Mouse (Mus musculus): ENCODE measurements at regions not wholly inside any gene's neighbourhood (a gene's known extent, or its start where the extent isn't known, plus 50 kb on each side); places are given as distances from the start of the nearest gene placed in this dataset.

DNA sequence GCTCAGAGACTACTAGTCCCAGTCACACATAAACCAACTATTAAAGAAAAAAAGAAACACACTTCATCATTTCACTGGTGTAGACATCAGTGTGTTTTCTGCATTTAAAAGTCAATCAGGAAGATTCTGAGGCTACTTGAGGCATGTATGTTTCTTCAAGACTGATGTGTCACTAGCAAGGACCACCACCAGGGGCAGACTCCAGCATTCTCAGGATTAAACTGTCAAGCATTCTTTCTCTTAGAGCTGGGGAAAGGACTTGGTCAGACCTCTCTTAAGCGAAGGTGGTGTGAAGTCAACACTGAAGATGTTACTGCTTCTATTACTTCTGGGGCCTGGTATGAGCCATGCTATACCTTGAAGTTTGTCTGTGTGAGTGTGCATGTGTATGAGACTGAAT, 114.1 kb upstream of the Try4 start:
- Histone ChIP-seq H3K27ac (ENCODE audit: low read depth, low read length) (no peak overlapping the region), H3K36me3 (ENCODE audit: control insufficient read depth, insufficient read depth, low read length) (no peaks in the 10 kb centered on the region), H3K9me3 (ENCODE audit: control insufficient read depth, low read length) (no peaks in the 10 kb centered on the region), H3K9ac (ENCODE audit: low read depth, low read length) (no peak overlapping the region), H3K4me2 (replicated peaks; ENCODE audit: low read depth, low read length) (no peak overlapping the region), H3K4me3 (ENCODE audit: low read depth, low read length) (no peak overlapping the region), H3K4me1 (replicated peaks; ENCODE audit: control insufficient read depth, insufficient read depth, low read length) (no peaks in the 10 kb centered on the region), H3K27me3 (ENCODE audit: control insufficient read depth, insufficient read depth, low read length) (no peaks in the 10 kb centered on the region)
- ATAC-seq (ENCODE audit: low FRiP score), result no peak
- 80% methylated on average over 1 of the region's 1 CpGs for WGBS
- DNase-seq (ENCODE audit: low spot score), result no peak

- WGBS, result 90% methylated on average over 7 of the region's 7 CpGs
- H3K4me2 ChIP-seq (replicated peaks; ENCODE audit: low read depth, low read length), result no peak overlapping the region
- no peak overlapping the region for H3K4me3 ChIP-seq (ENCODE audit: low read depth, low read length)
- H3K9me3 ChIP-seq (ENCODE audit: control insufficient read depth, low read length), result no peaks in the 10 kb centered on the region
- DNase-seq (ENCODE audit: low spot score) (no peak), ATAC-seq (ENCODE audit: low FRiP score) (no peak)
- no peak overlapping the region for H3K9ac ChIP-seq (ENCODE audit: low read depth, low read length)
- no peak overlapping the region for H3K27ac ChIP-seq (ENCODE audit: low read depth, low read length)
- H3K36me3 ChIP-seq (ENCODE audit: control insufficient read depth, insufficient read depth, low read length), result no peaks in the 10 kb centered on the region
- H3K27me3 ChIP-seq (ENCODE audit: control insufficient read depth, insufficient read depth, low read length), result no peaks in the 10 kb centered on the region
- no peaks in the 10 kb centered on the region for H3K4me1 ChIP-seq (replicated peaks; ENCODE audit: control insufficient read depth, insufficient read depth, low read length)
Observed at GRCm38 (mm10) chr6:41178896-41179295, 123.2 kb upstream of the Try4 start.

- no peak overlapping the region for H3K9ac ChIP-seq (ENCODE audit: low read depth, low read length)
- H3K4me1 ChIP-seq (replicated peaks; ENCODE audit: control insufficient read depth, insufficient read depth, low read length), result no peaks in the 10 kb centered on the region
- H3K9me3 ChIP-seq (ENCODE audit: control insufficient read depth, low read length), result no peaks in the 10 kb centered on the region
- DNase-seq (ENCODE audit: low spot score) (no peak), ATAC-seq (ENCODE audit: low FRiP score) (no peak)
- H3K27me3 ChIP-seq (ENCODE audit: control insufficient read depth, insufficient read depth, low read length), result no peaks in the 10 kb centered on the region
- no peak overlapping the region for H3K27ac ChIP-seq (ENCODE audit: low read depth, low read length)
- WGBS, result 83% methylated on average over 2 of the region's 2 CpGs
- no peaks in the 10 kb centered on the region for H3K36me3 ChIP-seq (ENCODE audit: control insufficient read depth, insufficient read depth, low read length)
- no peak overlapping the region for H3K4me2 ChIP-seq (replicated peaks; ENCODE audit: low read depth, low read length)
- no peak overlapping the region for H3K4me3 ChIP-seq (ENCODE audit: low read depth, low read length)
Observed at GRCm38 (mm10) chr6:41178019-41178418, 124.0 kb upstream of the Try4 start.

DNA sequence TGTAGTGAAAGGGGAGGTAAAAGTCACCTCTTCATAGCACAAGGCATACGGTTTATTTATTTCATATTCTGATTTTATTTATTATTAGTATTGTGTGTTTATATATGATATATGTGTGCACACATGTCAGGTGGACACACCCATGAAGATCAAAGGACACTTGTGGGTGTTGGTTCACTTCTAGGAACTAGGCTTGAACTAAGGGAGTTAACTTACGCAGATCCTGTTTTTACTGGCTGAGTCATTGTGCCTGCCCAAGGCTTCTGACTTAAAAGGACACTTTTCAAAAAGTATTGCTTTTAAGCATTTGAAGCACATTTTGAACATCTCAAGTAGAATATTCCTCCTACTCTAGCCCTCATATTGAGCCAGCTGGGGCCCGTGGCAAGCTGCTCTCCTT, 124.9 kb upstream of the Try4 start:
- Histone ChIP-seq H3K9ac (ENCODE audit: low read depth, low read length) (no peak overlapping the region), H3K9me3 (ENCODE audit: control insufficient read depth, low read length) (no peaks in the 10 kb centered on the region), H3K4me3 (ENCODE audit: low read depth, low read length) (no peak overlapping the region), H3K27ac (ENCODE audit: low read depth, low read length) (no peak overlapping the region), H3K4me2 (replicated peaks; ENCODE audit: low read depth, low read length) (no peak overlapping the region), H3K4me1 (replicated peaks; ENCODE audit: control insufficient read depth, insufficient read depth, low read length) (no peaks in the 10 kb centered on the region), H3K27me3 (ENCODE audit: control insufficient read depth, insufficient read depth, low read length) (no peaks in the 10 kb centered on the region), H3K36me3 (ENCODE audit: control insufficient read depth, insufficient read depth, low read length) (no peaks in the 10 kb centered on the region)
- 93% methylated on average over 3 of the region's 3 CpGs for WGBS
- ATAC-seq (ENCODE audit: low FRiP score) (no peak), DNase-seq (ENCODE audit: low spot score) (no peak)

- Histone ChIP-seq H3K4me2 (replicated peaks; ENCODE audit: low read depth, low read length) (no peak overlapping the region), H3K9ac (ENCODE audit: low read depth, low read length) (no peak overlapping the region), H3K9me3 (ENCODE audit: control insufficient read depth, low read length) (no peaks in the 10 kb centered on the region), H3K36me3 (ENCODE audit: control insufficient read depth, insufficient read depth, low read length) (no peaks in the 10 kb centered on the region), H3K27me3 (ENCODE audit: control insufficient read depth, insufficient read depth, low read length) (no peaks in the 10 kb centered on the region), H3K4me1 (replicated peaks; ENCODE audit: control insufficient read depth, insufficient read depth, low read length) (no peaks in the 10 kb centered on the region), H3K27ac (ENCODE audit: low read depth, low read length) (no peak overlapping the region), H3K4me3 (ENCODE audit: low read depth, low read length) (no peak overlapping the region)
- no peak for DNase-seq (ENCODE audit: low spot score)
- no peak for ATAC-seq (ENCODE audit: low FRiP score)
- 94% methylated on average over 1 of the region's 1 CpGs for WGBS
Observed at GRCm38 (mm10) chr6:41176034-41176433, 126.0 kb upstream of the Try4 start.

GRCm38 (mm10) chr6:41163491-41163890, 128.2 kb upstream of the 2210010C04Rik start:
- H3K36me3 ChIP-seq (ENCODE audit: control insufficient read depth, insufficient read depth, low read length), result no peaks in the 10 kb centered on the region
- no peak overlapping the region for H3K4me3 ChIP-seq (ENCODE audit: low read depth, low read length)
- ATAC-seq (ENCODE audit: low FRiP score) (no peak), DNase-seq (ENCODE audit: low spot score) (no peak)
- H3K4me1 ChIP-seq (replicated peaks; ENCODE audit: control insufficient read depth, insufficient read depth, low read length), result no peaks in the 10 kb centered on the region
- H3K4me2 ChIP-seq (replicated peaks; ENCODE audit: low read depth, low read length), result no peak overlapping the region
- no peak overlapping the region for H3K27ac ChIP-seq (ENCODE audit: low read depth, low read length)
- H3K9me3 ChIP-seq (ENCODE audit: control insufficient read depth, low read length), result no peaks in the 10 kb centered on the region
- no peak overlapping the region for H3K9ac ChIP-seq (ENCODE audit: low read depth, low read length)
- no peaks in the 10 kb centered on the region for H3K27me3 ChIP-seq (ENCODE audit: control insufficient read depth, insufficient read depth, low read length)
- WGBS, result 74% methylated on average over 1 of the region's 1 CpGs

DNA sequence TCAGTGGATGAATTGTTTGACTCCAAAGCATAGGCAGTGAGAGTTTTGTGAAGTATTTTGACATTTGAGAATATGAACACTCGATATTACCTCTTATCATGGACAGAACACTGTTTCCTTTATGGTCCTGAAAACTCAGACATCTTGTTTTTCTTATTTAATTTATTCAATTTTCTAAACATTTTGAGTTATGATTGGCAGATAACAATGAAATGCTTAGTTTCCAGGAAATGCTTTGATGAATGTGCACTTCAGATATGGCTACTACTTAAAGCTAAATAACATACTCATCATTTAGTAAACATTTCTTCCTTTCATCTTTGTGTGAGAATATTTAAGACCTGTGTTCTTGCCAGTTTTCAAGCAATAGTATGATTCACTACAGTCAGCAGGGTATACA, 126.4 kb upstream of the 2210010C04Rik start:
- H3K9ac ChIP-seq (ENCODE audit: low read depth, low read length), result no peak overlapping the region
- H3K27me3 ChIP-seq (ENCODE audit: control insufficient read depth, insufficient read depth, low read length), result no peaks in the 10 kb centered on the region
- H3K4me1 ChIP-seq (replicated peaks; ENCODE audit: control insufficient read depth, insufficient read depth, low read length), result no peaks in the 10 kb centered on the region
- H3K36me3 ChIP-seq (ENCODE audit: control insufficient read depth, insufficient read depth, low read length), result no peaks in the 10 kb centered on the region
- H3K4me3 ChIP-seq (ENCODE audit: low read depth, low read length), result no peak overlapping the region
- DNase-seq (ENCODE audit: low spot score), result no peak
- H3K4me2 ChIP-seq (replicated peaks; ENCODE audit: low read depth, low read length), result no peak overlapping the region
- ATAC-seq (ENCODE audit: low FRiP score), result no peak
- WGBS, result 84% methylated on average over 1 of the region's 1 CpGs
- no peaks in the 10 kb centered on the region for H3K9me3 ChIP-seq (ENCODE audit: control insufficient read depth, low read length)
- no peak overlapping the region for H3K27ac ChIP-seq (ENCODE audit: low read depth, low read length)

DNA sequence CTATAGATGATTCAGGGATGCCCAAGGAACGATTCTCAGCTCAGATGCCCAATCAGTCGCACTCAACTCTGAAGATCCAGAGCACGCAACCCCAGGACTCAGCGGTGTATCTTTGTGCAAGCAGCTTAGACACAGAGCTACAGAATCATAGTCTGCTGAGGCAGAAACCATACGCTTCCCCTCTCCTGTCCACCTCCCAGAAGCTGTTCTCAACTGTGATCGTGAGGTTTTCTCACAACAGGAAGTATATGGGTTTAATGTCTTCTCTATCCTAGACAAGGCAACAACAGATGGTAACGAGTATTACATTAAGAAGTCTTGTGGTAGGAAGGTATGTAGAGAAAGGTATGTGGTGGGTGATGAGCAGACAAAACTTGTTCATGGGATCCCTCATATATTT, 116.8 kb upstream of the 2210010C04Rik start:
- H3K36me3 ChIP-seq (ENCODE audit: control insufficient read depth, insufficient read depth, low read length), result no peaks in the 10 kb centered on the region
- no peaks in the 10 kb centered on the region for H3K4me1 ChIP-seq (replicated peaks; ENCODE audit: control insufficient read depth, insufficient read depth, low read length)
- no peak overlapping the region for H3K4me2 ChIP-seq (replicated peaks; ENCODE audit: low read depth, low read length)
- DNase-seq (ENCODE audit: low spot score) (no peak), ATAC-seq (ENCODE audit: low FRiP score) (no peak)
- WGBS, result 90% methylated on average over 7 of the region's 7 CpGs
- no peak overlapping the region for H3K27ac ChIP-seq (ENCODE audit: low read depth, low read length)
- H3K4me3 ChIP-seq (ENCODE audit: low read depth, low read length), result no peak overlapping the region
- no peaks in the 10 kb centered on the region for H3K27me3 ChIP-seq (ENCODE audit: control insufficient read depth, insufficient read depth, low read length)
- H3K9ac ChIP-seq (ENCODE audit: low read depth, low read length), result no peak overlapping the region
- H3K9me3 ChIP-seq (ENCODE audit: control insufficient read depth, low read length), result no peaks in the 10 kb centered on the region

- Histone ChIP-seq H3K36me3 (ENCODE audit: control insufficient read depth, insufficient read depth, low read length) (no peaks in the 10 kb centered on the region), H3K9ac (ENCODE audit: low read depth, low read length) (no peak overlapping the region), H3K9me3 (ENCODE audit: control insufficient read depth, low read length) (no peaks in the 10 kb centered on the region), H3K4me1 (replicated peaks; ENCODE audit: control insufficient read depth, insufficient read depth, low read length) (no peaks in the 10 kb centered on the region), H3K27me3 (ENCODE audit: control insufficient read depth, insufficient read depth, low read length) (no peaks in the 10 kb centered on the region), H3K4me2 (replicated peaks; ENCODE audit: low read depth, low read length) (no peak overlapping the region), H3K4me3 (ENCODE audit: low read depth, low read length) (no peak overlapping the region), H3K27ac (ENCODE audit: low read depth, low read length) (no peak overlapping the region)
- no peak for ATAC-seq (ENCODE audit: low FRiP score)
- no peak for DNase-seq (ENCODE audit: low spot score)
- 74% methylated on average over 3 of the region's 3 CpGs for WGBS
Observed at GRCm38 (mm10) chr6:41151542-41151941, 116.2 kb upstream of the 2210010C04Rik start.
